Mouse (Mus musculus): ENCODE measurements around the gene Serpinb3b.
"Not testable (repeated sequence)": the region's sequence is repeated elsewhere in the genome, so short reads cannot be mapped to it uniquely, and the experiment has no call there.

DNA sequence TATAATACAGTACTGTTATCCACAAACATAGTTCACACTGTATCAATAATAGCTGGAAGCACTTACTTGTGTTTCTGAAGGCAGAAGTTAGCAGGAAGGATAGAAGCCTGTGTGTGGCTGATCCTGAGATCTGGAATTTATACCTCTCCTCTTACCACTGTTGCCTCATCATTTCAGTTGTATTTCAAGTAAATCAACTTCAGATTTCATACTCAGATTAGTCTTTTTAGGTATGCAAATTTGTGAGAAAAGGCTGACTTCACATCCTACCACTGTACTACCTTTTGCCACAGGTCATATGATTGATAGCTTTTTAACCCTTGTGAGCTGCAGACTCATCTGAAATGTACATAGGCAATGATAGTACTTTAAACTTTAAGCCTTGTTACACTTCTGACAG is at the start of gene Serpinb3b, which contains the start of gene Serpinb3c:
- not testable (repeated sequence) for TF ChIP-seq CTCF, EP300 (IDR thresholded peaks at IDR 0.05)

Data from lung, postnatal 0 days (tissue).